Mouse (Mus musculus): ENCODE results near the gene Olfr960.

Olfr960 gene

GRCm38 (mm10) chr9:39621073-39621472, at the start of gene Olfr960:
Gene Olfr960, plus strand, starts transcription at chr9:39621373.
- no peak for DNase-seq

GRCm38 (mm10) chr9:39575469-39575868, 45.7 kb upstream of the Olfr960 start, which contains the start of gene Olfr959:
Gene Olfr959, minus strand, starts transcription at chr9:39575569.
- no peak for DNase-seq

GRCm38 (mm10) chr9:39577050-39577449, 44.1 kb upstream of the Olfr960 start:
- no peak for DNase-seq

- DNase-seq: no peak
Measured at GRCm38 (mm10) chr9:39602536-39603332, 18.4 kb upstream of the Olfr960 start.

GRCm38 (mm10) chr9:39603333-39603845, 17.8 kb upstream of the Olfr960 start:
- no peak for DNase-seq

GRCm38 (mm10) chr9:39603999-39604453, 17.1 kb upstream of the Olfr960 start, which contains the start of gene AW551984:
Gene AW551984, minus strand, starts transcription at chr9:39604403.
- no peak for DNase-seq

GRCm38 (mm10) chr9:39608497-39608896, 12.7 kb upstream of the Olfr960 start:
- DNase-seq: no peak

- DNase-seq: no peak
Measured at GRCm38 (mm10) chr9:39610355-39610754, 10.8 kb upstream of the Olfr960 start, which contains the start of gene Olfr148. Gene Olfr148, plus strand, starts transcription at chr9:39610655.

GRCm38 (mm10) chr9:39611953-39612352, 9.2 kb upstream of the Olfr960 start:
- DNase-seq: no peak

GRCm38 (mm10) chr9:39623783-39624182, 2.6 kb downstream of the Olfr960 start:
- DNase-seq: no peak

- no peak for DNase-seq
Measured at GRCm38 (mm10) chr9:39624711-39625110, 3.5 kb downstream of the Olfr960 start.

- DNase-seq: no peak
Measured at GRCm38 (mm10) chr9:39629069-39629468, 7.9 kb downstream of the Olfr960 start.

- DNase-seq: no peak
Measured at GRCm38 (mm10) chr9:39633913-39634594, 12.9 kb downstream of the Olfr960 start.

- DNase-seq: no peak
Measured at GRCm38 (mm10) chr9:39644785-39645184, 23.6 kb downstream of the Olfr960 start, which contains the start of gene Olfr961. Gene Olfr961, plus strand, starts transcription at chr9:39645085.

GRCm38 (mm10) chr9:39647382-39647781, 26.2 kb downstream of the Olfr960 start:
- DNase-seq: no peak

- no peak for DNase-seq
Measured at GRCm38 (mm10) chr9:39654756-39655396, 33.7 kb downstream of the Olfr960 start.

GRCm38 (mm10) chr9:39666905-39667304, 45.7 kb downstream of the Olfr960 start, which contains the start of gene Olfr963:
Gene Olfr963, plus strand, starts transcription at chr9:39667205.
- no peak for DNase-seq

GRCm38 (mm10) chr9:39669723-39670122, 48.5 kb downstream of the Olfr960 start:
- DNase-seq: no peak
